Mouse (Mus musculus) small intestine, adult 2 months (tissue): Measurements from ENCODE around the gene Cep112. TPM values are rescaled to one million over a fixed set of nuclear protein-coding genes. Genes with fewer than 3 reads are reported as not detected.

Experiments
- H3K27ac ChIP-seq: fragments of 200-500 bp; 2 replicates; pipeline ENCODE4 v1.5.1; 2012; ENCODE audit warnings: low read depth, low read length, control low read depth, inconsistent platforms; ENCODE audit not compliant: insufficient read depth
- H3K27me3 ChIP-seq: fragments of 200-500 bp; 2 replicates; pipeline ENCODE4 v1.6.1; 2012; ENCODE audit warnings: mild to moderate bottlenecking, moderate library complexity, low read length, inconsistent platforms; ENCODE audit not compliant: control insufficient read depth, insufficient read depth
- H3K36me3 ChIP-seq: fragments of 200-500 bp; 2 replicates; pipeline ENCODE4 v1.6.1; 2012; ENCODE audit warnings: mild to moderate bottlenecking, low read length, control low read depth, inconsistent platforms; ENCODE audit not compliant: control insufficient read depth, insufficient read depth
- H3K4me1 ChIP-seq: fragments of 200-500 bp; 2 replicates; pipeline ENCODE4 v1.6.1; 2012; ENCODE audit warnings: low read length, inconsistent platforms, mixed read lengths; ENCODE audit not compliant: control insufficient read depth, insufficient read depth, insufficient read length
- H3K4me3 ChIP-seq: fragments of 200-500 bp; 2 replicates; pipeline ENCODE4 v1.5.1; 2012; ENCODE audit warnings: low read depth, mild to moderate bottlenecking, control low read depth, inconsistent platforms, low read length, moderate library complexity
- CTCF ChIP-seq: fragments of 200-500 bp; IDR thresholded peaks from 2 replicates; pipeline ENCODE4 v1.5.1; 2012; ENCODE audit warnings: low read depth, mild to moderate bottlenecking, control low read depth, inconsistent platforms, low read length, moderate library complexity, mixed read lengths; ENCODE audit not compliant: insufficient replicate concordance, insufficient read length; ENCODE audit errors: extremely low read depth
- POLR2A ChIP-seq: fragments of 200-500 bp; IDR thresholded peaks from 2 replicates; pipeline ENCODE4 v1.6.1; 2012; ENCODE audit warnings: low read depth, mild to moderate bottlenecking, control low read depth, inconsistent platforms, low read length, moderate library complexity
- WGBS: fragments of 180-500 bp; shearing (Covaris S2); methylation state at CpG from one replicate; pipeline ENCODE4 v1.1.7; 2018; 5-methylcytosine and 5-hydroxymethylcytosine counted together
- polyA plus RNA-seq: library from polyadenylated mRNA; depleted of rRNA; stranded (reverse); fragments of >200 nt; gene quantifications from 2 replicates; pipeline ENCODE4 v1.2.3, GENCODE M21; 2012

The Cep112 gene
- polyA plus RNA-seq, 1 experiment: 0.19 TPM

DNA sequence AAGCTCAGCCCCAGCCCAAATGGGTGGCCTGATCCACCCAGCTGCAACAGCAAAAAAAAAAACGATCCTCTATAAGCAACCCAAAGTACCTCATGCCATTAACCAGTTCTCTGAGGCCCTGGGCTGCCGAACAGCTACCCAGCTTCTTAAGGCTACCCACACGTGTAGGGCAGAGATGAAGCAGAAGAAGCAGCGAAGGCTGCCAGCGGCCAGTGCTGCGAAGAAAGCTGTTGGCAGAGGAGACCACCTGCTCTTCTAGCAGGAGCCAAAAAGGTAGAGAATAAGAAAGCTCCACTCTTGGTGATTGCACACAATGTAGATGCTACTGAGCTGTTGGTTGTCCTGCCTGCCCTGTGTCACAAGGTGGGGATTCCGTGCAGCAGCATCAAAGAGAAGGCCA is 1.8 kb upstream of the Cep112 start:
- Histone ChIP-seq H3K4me1 (peaks cover 10% of the 10 kb centered on the region), H3K27ac (no peak overlapping the region), H3K36me3 (no peaks in the 10 kb centered on the region), H3K4me3 (no peak overlapping the region), H3K27me3 (no peaks in the 10 kb centered on the region)
- WGBS: 89% methylated on average over 7 of the region's 7 CpGs
- TF ChIP-seq POLR2A: no peak

DNA sequence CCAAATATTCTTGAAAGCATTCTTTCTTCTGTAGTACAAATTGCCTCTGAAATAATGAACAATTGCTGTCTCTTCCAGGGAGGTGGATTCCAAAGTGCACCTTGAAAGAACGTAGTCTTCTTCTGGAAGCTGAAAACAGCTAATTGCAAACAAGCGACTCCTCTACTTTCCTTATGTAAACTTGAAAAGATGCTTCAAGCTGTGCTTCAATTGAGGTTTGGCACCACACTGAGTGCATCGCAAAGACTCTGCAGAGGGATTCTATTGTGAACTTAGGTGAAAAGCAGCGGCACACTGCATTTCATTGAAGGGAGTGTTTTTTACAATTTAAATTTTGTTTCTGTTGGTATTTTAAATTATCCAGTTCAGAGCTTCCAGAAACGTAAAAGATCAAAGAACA is 881 bp upstream of the Cep112 start:
- 33% methylated on average over 5 of the region's 5 CpGs for WGBS
- no peak overlapping the region for H3K4me3 ChIP-seq
- H3K36me3 ChIP-seq: no peaks in the 10 kb centered on the region
- TF ChIP-seq POLR2A (no peak), CTCF (no peak)
- H3K27me3 ChIP-seq: no peaks in the 10 kb centered on the region
- H3K27ac ChIP-seq: no peak overlapping the region
- H3K4me1 ChIP-seq: peaks cover 10% of the 10 kb centered on the region

DNA sequence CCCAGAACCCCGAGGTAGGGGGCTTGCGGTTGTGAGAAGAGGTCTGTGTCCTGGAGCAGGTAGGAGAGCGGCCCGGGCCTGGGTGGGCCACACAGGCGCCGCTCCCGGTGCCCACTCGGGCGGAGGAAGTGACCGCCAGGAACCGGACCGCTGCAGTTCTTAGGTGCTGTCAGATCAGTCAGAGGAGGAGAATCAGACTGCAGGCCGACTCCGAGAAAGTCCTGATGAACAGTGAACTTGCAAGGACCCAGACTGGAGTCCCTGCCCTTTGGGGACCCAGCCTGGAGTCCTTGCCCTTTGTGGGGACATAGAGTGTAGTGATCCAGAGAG is 565 bp downstream of the Cep112 start:
- H3K36me3 ChIP-seq: no peaks in the 10 kb centered on the region
- 20% methylated on average over 14 of the region's 14 CpGs for WGBS
- no peak for TF ChIP-seq CTCF
- TF ChIP-seq POLR2A: no peak
- peaks cover 10% of the 10 kb centered on the region for H3K4me1 ChIP-seq
- no peaks in the 10 kb centered on the region for H3K27me3 ChIP-seq
- H3K4me3 ChIP-seq: peak overlapping the region; percentile 78
- H3K27ac ChIP-seq: no peak overlapping the region

DNA sequence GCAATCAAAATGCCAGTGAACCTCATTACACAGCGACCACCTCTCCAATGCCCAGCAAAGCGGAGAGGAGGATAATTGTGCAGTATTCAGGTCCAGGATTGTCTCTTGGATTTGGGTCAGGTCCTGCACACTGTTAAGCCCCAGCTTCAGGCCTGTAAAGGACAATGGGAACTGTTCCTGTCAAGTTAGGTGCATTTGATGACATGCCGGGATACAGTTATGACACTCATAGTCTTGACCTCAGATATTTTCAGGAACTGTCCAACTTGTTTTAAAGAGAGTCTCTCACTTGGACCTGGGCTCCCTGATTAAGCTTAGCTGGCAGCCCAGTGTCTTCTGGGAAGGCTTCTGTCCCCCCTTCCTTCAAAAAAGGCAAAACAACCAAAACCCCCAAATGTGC is 1.1 kb downstream of the Cep112 start:
- TF ChIP-seq POLR2A (no peak), CTCF (no peak)
- no peak overlapping the region for H3K4me3 ChIP-seq
- no peaks in the 10 kb centered on the region for H3K27me3 ChIP-seq
- peaks cover 10% of the 10 kb centered on the region for H3K4me1 ChIP-seq
- 86% methylated on average over 3 of the region's 3 CpGs for WGBS
- H3K36me3 ChIP-seq: no peaks in the 10 kb centered on the region
- no peak overlapping the region for H3K27ac ChIP-seq

DNA sequence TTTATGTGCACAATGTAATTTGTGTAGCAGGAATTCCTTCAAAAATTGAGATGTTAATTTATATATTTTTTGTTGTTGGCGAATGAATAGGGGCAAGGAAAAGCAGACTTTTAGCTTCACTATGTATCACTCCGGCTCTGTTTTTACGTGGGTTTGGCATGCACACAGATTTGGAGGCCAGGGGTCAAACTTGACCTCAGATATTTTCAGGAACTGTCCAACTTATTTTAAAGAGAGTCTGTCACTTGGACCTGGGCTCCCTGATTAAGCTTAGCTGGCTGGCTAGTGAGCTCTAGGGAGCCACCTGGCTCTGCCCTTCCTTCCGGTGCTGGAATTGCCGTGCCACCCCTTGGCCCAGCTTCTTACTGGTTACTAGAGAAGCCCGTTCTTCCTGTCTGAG is 2.2 kb downstream of the Cep112 start:
- Histone ChIP-seq H3K4me1 (peaks cover 10% of the 10 kb centered on the region), H3K27ac (no peak overlapping the region), H3K36me3 (no peaks in the 10 kb centered on the region), H3K4me3 (no peak overlapping the region), H3K27me3 (no peaks in the 10 kb centered on the region)
- WGBS: 66% methylated on average over 6 of the region's 6 CpGs
- TF ChIP-seq CTCF (no peak), POLR2A (no peak)

DNA sequence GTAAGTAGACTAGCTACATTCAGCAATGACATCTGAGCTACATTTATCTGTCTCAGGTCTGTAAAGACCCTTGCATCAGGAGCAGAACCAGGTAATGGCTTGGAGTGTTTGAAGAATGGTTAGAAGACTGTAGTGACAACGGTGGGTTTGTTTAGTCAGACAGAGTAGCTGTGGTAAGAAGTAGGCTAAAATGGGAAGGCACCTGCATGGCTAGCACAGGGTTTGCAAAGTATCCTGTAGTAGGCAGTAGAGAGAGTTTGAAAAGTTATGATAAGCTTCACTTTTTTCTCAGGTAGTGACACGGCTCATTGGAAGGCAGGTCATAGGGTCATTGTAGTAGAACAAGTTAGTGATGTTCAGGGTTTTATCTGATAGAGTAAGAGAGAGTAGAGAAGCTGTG is 4.1 kb downstream of the Cep112 start:
- H3K4me3 ChIP-seq: no peak overlapping the region
- TF ChIP-seq CTCF: no peak
- no peak for TF ChIP-seq POLR2A
- WGBS: 51% methylated on average over 2 of the region's 2 CpGs
- no peaks in the 10 kb centered on the region for H3K36me3 ChIP-seq
- H3K4me1 ChIP-seq: peaks cover 10% of the 10 kb centered on the region
- no peak overlapping the region for H3K27ac ChIP-seq
- no peaks in the 10 kb centered on the region for H3K27me3 ChIP-seq

DNA sequence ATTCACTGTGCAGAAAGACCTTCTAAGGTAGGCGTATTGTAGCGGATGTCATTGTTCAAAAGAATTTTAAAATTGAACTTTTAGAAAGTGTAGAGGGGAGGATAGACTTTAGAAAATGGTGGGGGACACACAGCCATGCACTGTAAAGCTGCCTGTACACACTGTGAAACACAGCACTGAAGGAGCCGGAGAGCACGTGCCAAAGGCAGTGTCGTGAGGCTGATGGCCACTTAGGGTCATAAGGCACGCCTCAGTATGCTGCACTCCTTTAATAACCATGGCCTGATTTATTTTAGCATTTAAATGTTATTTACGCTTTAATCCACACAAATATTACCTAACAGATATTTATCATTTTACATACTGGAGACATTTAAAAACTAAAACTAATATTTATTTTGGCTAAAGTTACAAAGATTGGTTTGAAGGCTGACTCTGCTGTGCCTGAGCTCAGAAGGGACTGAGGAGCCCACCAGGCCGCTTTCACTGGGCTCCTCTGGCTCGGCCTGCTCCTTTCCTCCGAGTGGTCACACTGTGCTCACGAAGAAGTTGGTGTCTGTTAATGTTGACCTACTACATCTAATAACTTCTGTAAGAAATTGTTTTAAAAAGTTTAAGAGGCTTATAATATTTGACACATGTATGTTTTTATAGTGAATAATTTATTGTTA is 19.0 kb downstream of the Cep112 start:
- Histone ChIP-seq H3K4me3 (no peak overlapping the region), H3K4me1 (no peaks in the 10 kb centered on the region), H3K36me3 (0 out of 2 replicates have a peak, but pooled peaks cover 2% of the 10 kb centered on the region), H3K27ac (no peak overlapping the region), H3K27me3 (no peaks in the 10 kb centered on the region)
- TF ChIP-seq POLR2A (no peak), CTCF (no peak)
- 83% methylated on average over 11 of the region's 11 CpGs for WGBS

DNA sequence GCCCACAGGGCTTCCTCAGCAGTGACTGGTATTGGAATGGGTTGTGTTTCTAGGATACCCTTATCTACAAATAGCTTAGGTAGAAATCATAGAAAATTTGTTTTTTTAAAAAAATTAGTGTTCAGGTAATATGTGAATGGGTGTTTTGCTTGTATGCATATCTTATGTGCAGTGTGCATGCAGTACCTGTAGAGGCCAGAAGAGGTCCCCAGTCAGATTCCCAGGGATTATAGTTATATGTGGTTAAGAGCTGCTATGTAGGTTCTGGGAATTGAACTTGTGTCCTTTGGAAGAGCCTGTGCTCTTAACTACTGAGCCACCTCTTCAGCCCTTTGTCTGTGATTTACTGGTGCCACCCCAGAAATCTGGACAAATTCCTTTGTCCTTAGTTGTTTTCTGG is 22.2 kb downstream of the Cep112 start:
- Histone ChIP-seq H3K4me1 (no peaks in the 10 kb centered on the region), H3K4me3 (no peak overlapping the region), H3K27me3 (no peaks in the 10 kb centered on the region), H3K36me3 (no peaks in the 10 kb centered on the region), H3K27ac (no peak overlapping the region)
- TF ChIP-seq CTCF (no peak), POLR2A (no peak)
